Mouse (Mus musculus) lung, postnatal 14 days (tissue): ENCODE data around the gene Khdrbs1.
"Not testable (repeated sequence)": the region's sequence is repeated elsewhere in the genome, so short reads cannot be mapped to it uniquely, and the experiment has no call there.

Experiments
- DNase-seq: peaks from one replicate; pipeline ENCODE4 v3.0.0; 2021

Gene Khdrbs1

GRCm38 (mm10) chr4:129742232-129743009 is at the start of gene Khdrbs1:
Gene Khdrbs1, minus strand, starts transcription at chr4:129742303.
- DNase-seq, result peak; percentile 97

- no peak for DNase-seq
Observed at GRCm38 (mm10) chr4:129791399-129791798, 49.3 kb upstream of the Khdrbs1 start.

GRCm38 (mm10) chr4:129790475-129790874 is 48.4 kb upstream of the Khdrbs1 start:
- DNase-seq, result no peak

GRCm38 (mm10) chr4:129789635-129790034 is 47.5 kb upstream of the Khdrbs1 start:
- no peak for DNase-seq

GRCm38 (mm10) chr4:129788693-129789092 is 46.6 kb upstream of the Khdrbs1 start:
- no peak for DNase-seq

- DNase-seq, result peak; percentile 83
Observed at GRCm38 (mm10) chr4:129785178-129785577, 43.1 kb upstream of the Khdrbs1 start.

- DNase-seq, result no peak
Observed at GRCm38 (mm10) chr4:129783506-129783905, 41.4 kb upstream of the Khdrbs1 start.

- DNase-seq, result no peak
Observed at GRCm38 (mm10) chr4:129782857-129783331, 40.8 kb upstream of the Khdrbs1 start.

- peak; percentile 51 for DNase-seq
Observed at GRCm38 (mm10) chr4:129781881-129782675, 40.0 kb upstream of the Khdrbs1 start.

GRCm38 (mm10) chr4:129771672-129772521 is 29.8 kb upstream of the Khdrbs1 start:
- no peak for DNase-seq

GRCm38 (mm10) chr4:129771314-129771671 is 29.2 kb upstream of the Khdrbs1 start:
- DNase-seq, result no peak

- no peak for DNase-seq
Observed at GRCm38 (mm10) chr4:129770600-129770999, 28.5 kb upstream of the Khdrbs1 start.

GRCm38 (mm10) chr4:129768742-129769141 is 26.6 kb upstream of the Khdrbs1 start:
- not testable (repeated sequence) for DNase-seq

GRCm38 (mm10) chr4:129767782-129768181 is 25.7 kb upstream of the Khdrbs1 start:
- DNase-seq, result no peak

GRCm38 (mm10) chr4:129765351-129765750 is 23.2 kb upstream of the Khdrbs1 start:
- DNase-seq, result no peak

- DNase-seq, result not testable (repeated sequence)
Observed at GRCm38 (mm10) chr4:129762496-129762895, 20.4 kb upstream of the Khdrbs1 start.

GRCm38 (mm10) chr4:129761606-129762005 is 19.5 kb upstream of the Khdrbs1 start:
- no peak for DNase-seq

- no peak for DNase-seq
Observed at GRCm38 (mm10) chr4:129755455-129755854, 13.4 kb upstream of the Khdrbs1 start.

- no peak for DNase-seq
Observed at GRCm38 (mm10) chr4:129754742-129755141, 12.6 kb upstream of the Khdrbs1 start.

GRCm38 (mm10) chr4:129750430-129750829 is 8.3 kb upstream of the Khdrbs1 start:
- DNase-seq, result no peak

GRCm38 (mm10) chr4:129746591-129746990 is 4.5 kb upstream of the Khdrbs1 start:
- no peak for DNase-seq

GRCm38 (mm10) chr4:129746106-129746505 is 4.0 kb upstream of the Khdrbs1 start:
- no peak for DNase-seq

GRCm38 (mm10) chr4:129743494-129743893 is 1.4 kb upstream of the Khdrbs1 start:
- DNase-seq, result no peak
